Mouse (Mus musculus) spleen, adult 2 months (tissue): Measurements from ENCODE around the gene Map3k4.

Source experiments
- CTCF ChIP-seq: fragments of 200-500 bp; IDR thresholded peaks from 2 replicates; pipeline ENCODE4 v1.5.1; 2011; ENCODE audit warnings: mild to moderate bottlenecking, inconsistent platforms; ENCODE audit not compliant: insufficient read depth, insufficient read length, insufficient replicate concordance; ENCODE audit errors: extremely low read depth
- POLR2A ChIP-seq: fragments of 200-500 bp; IDR thresholded peaks from 2 replicates; pipeline ENCODE4 v1.6.1; 2011; ENCODE audit warnings: low read depth, low read length, inconsistent platforms

DNA sequence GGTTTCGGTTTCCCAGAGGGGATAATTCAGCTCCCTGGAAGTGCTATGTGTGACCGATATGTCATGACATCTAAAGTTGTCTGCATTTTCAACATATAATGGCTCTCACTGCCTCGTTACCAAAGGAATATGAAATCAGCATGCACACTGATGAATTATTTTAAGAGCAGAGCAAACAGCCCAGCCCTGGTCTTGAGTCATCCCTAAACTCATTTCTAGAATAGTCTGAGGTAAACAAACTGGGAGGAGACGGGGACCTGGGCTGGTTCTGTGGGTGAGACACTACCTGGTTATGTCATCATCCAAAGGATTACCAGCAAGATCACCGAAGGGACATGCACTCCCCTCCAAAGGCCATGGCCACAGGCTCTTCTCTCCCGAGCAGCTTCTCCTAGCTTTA is 33.0 kb upstream of the Map3k4 start:
- TF ChIP-seq CTCF = no peak
- TF ChIP-seq POLR2A = no peak
